Mouse (Mus musculus): ENCODE measurements around the gene Pex7. TPM values are rescaled to one million over a fixed set of nuclear protein-coding genes. Genes with fewer than 3 reads are reported as not detected.

Pex7 gene
- polyA plus RNA-seq (2011; ENCODE audit: insufficient read depth, insufficient read length, low read depth, missing spikeins), result 32.4 and 36.7 TPM in 2 replicates

DNA sequence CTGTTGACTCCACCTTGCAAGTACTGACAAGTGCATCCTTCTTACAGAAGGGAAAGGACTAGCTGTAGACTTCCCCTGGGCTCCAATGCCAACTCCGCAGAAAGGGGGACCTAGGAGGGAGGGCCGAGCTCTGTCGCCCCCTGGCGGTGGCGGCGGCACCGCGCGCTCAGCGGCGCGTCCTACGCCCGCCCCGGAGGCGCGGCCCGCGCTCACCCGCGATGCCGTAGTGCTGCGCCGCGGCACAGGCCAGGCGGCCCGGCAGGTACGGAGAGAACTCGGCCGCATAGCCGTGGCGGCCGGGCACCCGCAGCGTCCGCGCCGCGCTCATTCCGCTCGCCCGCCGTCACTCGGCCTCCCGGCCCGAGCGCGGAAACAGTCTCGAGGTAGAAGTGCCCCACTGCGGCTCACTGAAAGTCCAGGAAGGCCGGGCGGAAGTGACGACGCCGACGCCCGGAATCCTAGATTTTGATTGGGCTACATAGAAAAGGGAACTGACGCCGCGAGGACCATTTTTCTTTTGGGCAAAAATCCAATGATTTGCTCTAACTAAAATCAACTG is at the start of gene Pex7:
Gene Pex7 (minus strand): TSS at position 444 of the 559 bp plus-strand sequence.
- H3K27ac ChIP-seq (ENCODE audit: insufficient read depth, low read length), result no peak within 1 kb of the TSS
- no peak for TF ChIP-seq POLR2A (IDR thresholded peaks at IDR 0.05; ENCODE audit: insufficient read depth, low read length)
- TF ChIP-seq EP300 (IDR thresholded peaks at IDR 0.05; ENCODE audit: insufficient read depth, low read depth, low read length), result no peak
- peak; percentile 81 for TF ChIP-seq CTCF (IDR thresholded peaks at IDR 0.05; ENCODE audit: low read depth, low read length)
- H3K4me3 ChIP-seq (ENCODE audit: low read depth, low read length), result peak within 1 kb of the TSS; percentile 92
- no peaks in the 10 kb centered on the region for H3K36me3 ChIP-seq (ENCODE audit: control insufficient read depth, insufficient read depth, low read length, poor library complexity, severe bottlenecking)
- H3K9me3 ChIP-seq (replicated peaks; ENCODE audit: control insufficient read depth, insufficient read depth, low read length, poor library complexity, severe bottlenecking), result no peaks in the 10 kb centered on the region
- H3K9ac ChIP-seq (ENCODE audit: low read depth, poor library complexity, severe bottlenecking), result peak within 1 kb of the TSS; percentile 84
- no peaks in the 10 kb centered on the region for H3K4me1 ChIP-seq (ENCODE audit: control insufficient read depth, insufficient read depth, low read length)
- no peaks in the 10 kb centered on the region for H3K27me3 ChIP-seq (ENCODE audit: control insufficient read depth, insufficient read depth, low read length, poor library complexity, severe bottlenecking)

DNA sequence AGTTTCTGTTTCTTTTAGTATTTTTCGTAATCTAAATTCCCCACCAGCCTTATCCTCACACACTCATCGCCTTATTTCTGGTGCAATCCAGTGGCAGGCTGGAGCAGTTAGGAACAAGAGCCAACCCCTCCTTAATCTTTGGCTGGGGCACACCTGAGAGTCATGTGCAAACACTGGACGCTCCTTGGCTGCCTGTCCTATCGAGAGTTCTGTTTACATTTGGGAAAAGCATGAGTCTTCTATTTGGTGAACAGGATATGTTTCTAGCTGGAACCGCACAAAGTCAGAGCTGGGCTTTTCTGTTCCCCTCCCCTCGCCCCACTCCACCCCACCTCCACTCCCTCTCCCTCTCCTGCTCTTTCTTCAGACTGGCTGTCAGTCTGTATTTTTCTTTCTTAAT is 49.3 kb upstream of the Pex7 start:
- no peaks in the 10 kb centered on the region for H3K9me3 ChIP-seq (replicated peaks; ENCODE audit: control insufficient read depth, insufficient read depth, low read length, poor library complexity, severe bottlenecking)
- no peaks in the 10 kb centered on the region for H3K27me3 ChIP-seq (ENCODE audit: control insufficient read depth, insufficient read depth, low read length, poor library complexity, severe bottlenecking)
- no peak overlapping the region for H3K9ac ChIP-seq (ENCODE audit: low read depth, poor library complexity, severe bottlenecking)
- H3K4me3 ChIP-seq (ENCODE audit: low read depth, low read length), result no peak overlapping the region
- no peak for TF ChIP-seq POLR2A (IDR thresholded peaks at IDR 0.05; ENCODE audit: insufficient read depth, low read length)
- TF ChIP-seq EP300 (IDR thresholded peaks at IDR 0.05; ENCODE audit: insufficient read depth, low read depth, low read length), result no peak
- no peak for TF ChIP-seq CTCF (IDR thresholded peaks at IDR 0.05; ENCODE audit: low read depth, low read length)
- no peaks in the 10 kb centered on the region for H3K36me3 ChIP-seq (ENCODE audit: control insufficient read depth, insufficient read depth, low read length, poor library complexity, severe bottlenecking)
- H3K27ac ChIP-seq (ENCODE audit: insufficient read depth, low read length), result no peak overlapping the region
- no peaks in the 10 kb centered on the region for H3K4me1 ChIP-seq (ENCODE audit: control insufficient read depth, insufficient read depth, low read length)

DNA sequence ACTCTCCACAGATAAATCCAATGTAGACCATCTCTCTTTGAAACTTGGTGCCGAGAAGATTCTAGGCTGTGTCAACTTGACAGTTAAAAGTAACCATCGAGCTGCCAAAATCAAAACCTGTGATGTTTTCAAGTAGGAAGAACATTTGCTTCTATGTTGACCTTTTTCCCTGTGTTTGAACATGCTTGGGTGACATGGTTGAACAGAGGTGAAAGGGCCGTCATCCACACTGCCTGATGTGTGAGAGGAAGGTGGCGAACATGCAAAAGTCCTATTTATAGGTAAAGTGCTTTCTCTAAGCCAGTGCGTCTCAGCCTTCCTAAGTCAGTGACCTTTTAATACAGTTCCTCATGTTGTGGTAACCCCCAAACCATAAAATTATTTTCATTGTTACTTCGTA is 48.3 kb upstream of the Pex7 start:
- TF ChIP-seq CTCF (IDR thresholded peaks at IDR 0.05; ENCODE audit: low read depth, low read length) (no peak), EP300 (IDR thresholded peaks at IDR 0.05; ENCODE audit: insufficient read depth, low read depth, low read length) (no peak), POLR2A (IDR thresholded peaks at IDR 0.05; ENCODE audit: insufficient read depth, low read length) (no peak)
- H3K9me3 ChIP-seq (replicated peaks; ENCODE audit: control insufficient read depth, insufficient read depth, low read length, poor library complexity, severe bottlenecking), result no peaks in the 10 kb centered on the region
- H3K27ac ChIP-seq (ENCODE audit: insufficient read depth, low read length), result no peak overlapping the region
- no peaks in the 10 kb centered on the region for H3K27me3 ChIP-seq (ENCODE audit: control insufficient read depth, insufficient read depth, low read length, poor library complexity, severe bottlenecking)
- H3K36me3 ChIP-seq (ENCODE audit: control insufficient read depth, insufficient read depth, low read length, poor library complexity, severe bottlenecking), result no peaks in the 10 kb centered on the region
- H3K4me3 ChIP-seq (ENCODE audit: low read depth, low read length), result no peak overlapping the region
- H3K4me1 ChIP-seq (ENCODE audit: control insufficient read depth, insufficient read depth, low read length), result no peaks in the 10 kb centered on the region
- no peak overlapping the region for H3K9ac ChIP-seq (ENCODE audit: low read depth, poor library complexity, severe bottlenecking)

DNA sequence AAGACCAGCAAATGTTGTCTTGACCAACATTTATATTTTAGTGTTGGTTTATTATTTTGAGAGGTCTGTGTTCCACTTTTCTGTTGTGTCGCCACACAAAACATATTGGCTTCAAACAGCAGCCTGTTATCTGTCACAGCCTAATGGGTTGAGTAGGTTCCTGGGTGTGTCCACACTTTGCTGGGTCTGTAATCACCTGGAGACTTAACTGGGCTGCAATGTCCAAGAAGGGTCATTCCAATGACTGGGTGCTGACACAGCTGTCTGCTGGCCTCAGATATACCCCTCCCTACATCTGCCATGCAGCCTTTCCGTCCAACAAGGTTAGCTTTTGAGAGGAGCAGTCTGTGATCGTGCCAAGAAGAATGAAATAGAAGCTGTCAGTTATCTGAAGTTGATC is 47.1 kb upstream of the Pex7 start:
- Histone ChIP-seq H3K27me3 (ENCODE audit: control insufficient read depth, insufficient read depth, low read length, poor library complexity, severe bottlenecking) (no peaks in the 10 kb centered on the region), H3K4me3 (ENCODE audit: low read depth, low read length) (no peak overlapping the region), H3K9me3 (replicated peaks; ENCODE audit: control insufficient read depth, insufficient read depth, low read length, poor library complexity, severe bottlenecking) (no peaks in the 10 kb centered on the region), H3K27ac (ENCODE audit: insufficient read depth, low read length) (no peak overlapping the region), H3K9ac (ENCODE audit: low read depth, poor library complexity, severe bottlenecking) (no peak overlapping the region), H3K36me3 (ENCODE audit: control insufficient read depth, insufficient read depth, low read length, poor library complexity, severe bottlenecking) (no peaks in the 10 kb centered on the region), H3K4me1 (ENCODE audit: control insufficient read depth, insufficient read depth, low read length) (no peaks in the 10 kb centered on the region)
- TF ChIP-seq CTCF (IDR thresholded peaks at IDR 0.05; ENCODE audit: low read depth, low read length), result no peak
- TF ChIP-seq EP300 (IDR thresholded peaks at IDR 0.05; ENCODE audit: insufficient read depth, low read depth, low read length), result no peak
- no peak for TF ChIP-seq POLR2A (IDR thresholded peaks at IDR 0.05; ENCODE audit: insufficient read depth, low read length)

DNA sequence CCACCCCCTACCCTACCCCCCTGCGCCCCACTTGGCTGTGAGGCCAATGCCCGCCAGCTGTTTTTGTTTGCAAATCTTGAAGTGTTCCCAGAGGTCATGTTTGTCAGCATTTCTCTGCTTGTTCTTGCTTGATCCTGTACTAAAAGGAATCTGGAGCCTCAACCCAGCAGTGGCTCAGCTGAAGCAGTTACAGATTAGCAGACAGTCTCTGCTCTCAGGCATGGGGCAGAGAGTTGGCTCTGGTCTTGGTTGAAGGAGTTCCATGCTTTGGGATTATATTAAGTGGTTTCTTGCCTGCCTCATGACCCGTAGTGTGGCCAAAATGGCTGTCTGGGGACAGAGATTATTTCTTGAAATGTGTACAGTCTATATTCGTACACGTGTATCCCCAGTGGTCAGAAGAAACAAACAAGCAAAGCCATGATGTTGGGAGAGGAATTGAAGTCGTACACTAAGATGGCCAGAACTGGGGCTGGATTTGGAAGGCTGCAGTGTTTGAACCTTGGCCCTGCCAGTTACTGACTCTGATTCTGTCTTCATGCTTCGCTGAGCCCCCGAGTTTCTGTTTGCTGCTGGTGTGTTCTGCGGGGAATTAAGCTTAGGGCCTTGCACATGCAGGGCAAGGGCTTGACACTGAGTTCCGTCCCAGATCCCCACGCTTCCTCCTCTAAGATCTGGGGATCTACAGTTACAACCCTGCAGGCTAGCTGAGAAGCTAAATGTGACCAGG is 45.7 kb upstream of the Pex7 start:
- H3K27ac ChIP-seq (ENCODE audit: insufficient read depth, low read length), result no peak overlapping the region
- TF ChIP-seq EP300 (IDR thresholded peaks at IDR 0.05; ENCODE audit: insufficient read depth, low read depth, low read length) (no peak), POLR2A (IDR thresholded peaks at IDR 0.05; ENCODE audit: insufficient read depth, low read length) (no peak), CTCF (IDR thresholded peaks at IDR 0.05; ENCODE audit: low read depth, low read length) (no peak)
- no peak overlapping the region for H3K9ac ChIP-seq (ENCODE audit: low read depth, poor library complexity, severe bottlenecking)

GRCm38 (mm10) chr10:19949106-19949505 is 41.6 kb upstream of the Pex7 start:
- H3K9ac ChIP-seq (ENCODE audit: low read depth, poor library complexity, severe bottlenecking), result no peak overlapping the region
- H3K27ac ChIP-seq (ENCODE audit: insufficient read depth, low read length), result no peak overlapping the region
- H3K4me1 ChIP-seq (ENCODE audit: control insufficient read depth, insufficient read depth, low read length), result no peaks in the 10 kb centered on the region
- H3K27me3 ChIP-seq (ENCODE audit: control insufficient read depth, insufficient read depth, low read length, poor library complexity, severe bottlenecking), result no peaks in the 10 kb centered on the region
- no peak overlapping the region for H3K4me3 ChIP-seq (ENCODE audit: low read depth, low read length)
- no peaks in the 10 kb centered on the region for H3K36me3 ChIP-seq (ENCODE audit: control insufficient read depth, insufficient read depth, low read length, poor library complexity, severe bottlenecking)
- no peaks in the 10 kb centered on the region for H3K9me3 ChIP-seq (replicated peaks; ENCODE audit: control insufficient read depth, insufficient read depth, low read length, poor library complexity, severe bottlenecking)
- TF ChIP-seq CTCF (IDR thresholded peaks at IDR 0.05; ENCODE audit: low read depth, low read length) (no peak), EP300 (IDR thresholded peaks at IDR 0.05; ENCODE audit: insufficient read depth, low read depth, low read length) (no peak), POLR2A (IDR thresholded peaks at IDR 0.05; ENCODE audit: insufficient read depth, low read length) (no peak)

More for the DNA sequence above, 45.7 kb upstream of the Pex7 start:
- Histone ChIP-seq H3K4me3 (ENCODE audit: low read depth, low read length) (no peak overlapping the region), H3K9me3 (replicated peaks; ENCODE audit: control insufficient read depth, insufficient read depth, low read length, poor library complexity, severe bottlenecking) (no peaks in the 10 kb centered on the region), H3K27me3 (ENCODE audit: control insufficient read depth, insufficient read depth, low read length, poor library complexity, severe bottlenecking) (no peaks in the 10 kb centered on the region), H3K4me1 (ENCODE audit: control insufficient read depth, insufficient read depth, low read length) (no peaks in the 10 kb centered on the region), H3K36me3 (ENCODE audit: control insufficient read depth, insufficient read depth, low read length, poor library complexity, severe bottlenecking) (no peaks in the 10 kb centered on the region)

All from ES-Bruce4 (cell line).